Mouse (Mus musculus) Patski (cell line): ENCODE results near the gene Nptx1. TPM values are rescaled to one million over a fixed set of nuclear protein-coding genes. Genes with fewer than 3 reads are reported as not detected.

Experiments used
- ATAC-seq: fragments of 100-300 bp; one replicate; pipeline ENCODE4 v1.8.0; 2021
- CTCF ChIA-PET: fragments of 350-600 bp; sonication (Branson Sonifier 250); formaldehyde crosslinking; loops from one replicate; lab custom pipeline; 2022; ENCODE audit warnings: inconsistent platforms; lab: Charles Lee
- POLR2A ChIA-PET: fragments of 350-600 bp; sonication (Branson Sonifier 250); formaldehyde crosslinking; loops from one replicate; lab custom pipeline; 2022; ENCODE audit warnings: antibody characterized with exemption, inconsistent platforms; lab: Charles Lee
- DNase-seq: peaks from one replicate; pipeline ENCODE4 v3.0.0-alpha.2; 2011; ENCODE audit warnings: low read depth, low spot score
- H3K27me3 ChIP-seq: fragments of 371-371 bp; one replicate; pipeline ENCODE4 v1.5.1; 2021
- CTCF ChIP-seq: fragments of 100-300 bp; IDR thresholded peaks from one replicate; pipeline ENCODE4 v1.5.1; 2021
- in situ Hi-C: fragments of 300-500 bp; cut with MboI; formaldehyde crosslinking; loops from 3 replicates; pipeline ENCODE4 v1.11.1; 2018; ENCODE audit warnings: low pct_unique_long_range_greater_than_20kb, mixed read lengths
- polyA plus RNA-seq: library from polyadenylated mRNA; unstranded; gene quantifications from one replicate; pipeline ENCODE4 v1.2.3, GENCODE M21; 2021

The Nptx1 gene
- polyA plus RNA-seq, 1 experiment from 2014 or later = 0.06 TPM

DNA sequence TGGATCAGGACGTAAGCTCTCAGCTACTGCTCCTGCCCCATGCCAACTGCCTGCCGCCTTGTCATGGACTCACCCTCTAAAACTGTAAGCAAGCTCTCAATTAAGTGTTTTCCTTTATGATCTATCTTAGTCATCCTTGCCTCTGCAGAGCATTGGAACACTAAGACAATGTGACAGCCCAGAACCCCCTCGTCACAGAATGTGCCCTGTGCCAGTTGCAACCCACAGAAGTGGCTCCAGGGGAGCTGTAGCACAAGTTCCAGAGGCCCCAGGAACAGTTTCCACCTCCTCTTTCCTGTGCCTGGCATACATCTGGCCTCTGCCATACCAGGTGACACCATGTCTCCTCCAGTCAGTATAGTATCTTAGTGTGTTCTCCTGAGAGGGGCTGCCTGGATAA is 24.2 kb downstream of the Nptx1 start:
- in situ Hi-C loops = no loop called here
- CTCF ChIA-PET = no interaction called here
- DNase-seq (no peak), ATAC-seq (no peak)
- TF ChIP-seq CTCF = no peak
- POLR2A ChIA-PET = no interaction called here
- H3K27me3 ChIP-seq = peaks cover 9% of the 10 kb centered on the region

DNA sequence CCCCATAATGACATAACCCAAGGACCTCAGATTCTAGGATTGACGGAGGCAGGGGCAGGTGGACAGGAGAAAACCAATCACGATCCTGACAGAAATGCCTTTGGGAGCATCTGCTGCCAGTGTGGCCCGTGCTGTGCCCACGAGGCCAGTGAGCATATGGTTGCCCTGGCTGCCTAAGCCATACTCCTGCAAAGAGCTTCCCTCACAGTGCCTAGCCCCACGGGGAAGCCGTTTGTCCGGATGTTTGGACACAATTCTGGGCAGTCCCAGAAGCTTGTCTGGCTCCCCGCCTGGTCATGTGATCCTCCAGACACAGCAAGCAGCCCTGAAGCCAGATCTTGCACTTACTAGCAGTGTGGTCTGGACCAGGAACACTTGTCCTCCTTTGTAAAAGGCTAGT is 24.8 kb downstream of the Nptx1 start:
- ATAC-seq (no peak), DNase-seq (no peak)
- CTCF ChIA-PET = no interaction called here
- peaks cover 9% of the 10 kb centered on the region for H3K27me3 ChIP-seq
- POLR2A ChIA-PET = no interaction called here
- in situ Hi-C loops = no loop called here
- no peak for TF ChIP-seq CTCF

DNA sequence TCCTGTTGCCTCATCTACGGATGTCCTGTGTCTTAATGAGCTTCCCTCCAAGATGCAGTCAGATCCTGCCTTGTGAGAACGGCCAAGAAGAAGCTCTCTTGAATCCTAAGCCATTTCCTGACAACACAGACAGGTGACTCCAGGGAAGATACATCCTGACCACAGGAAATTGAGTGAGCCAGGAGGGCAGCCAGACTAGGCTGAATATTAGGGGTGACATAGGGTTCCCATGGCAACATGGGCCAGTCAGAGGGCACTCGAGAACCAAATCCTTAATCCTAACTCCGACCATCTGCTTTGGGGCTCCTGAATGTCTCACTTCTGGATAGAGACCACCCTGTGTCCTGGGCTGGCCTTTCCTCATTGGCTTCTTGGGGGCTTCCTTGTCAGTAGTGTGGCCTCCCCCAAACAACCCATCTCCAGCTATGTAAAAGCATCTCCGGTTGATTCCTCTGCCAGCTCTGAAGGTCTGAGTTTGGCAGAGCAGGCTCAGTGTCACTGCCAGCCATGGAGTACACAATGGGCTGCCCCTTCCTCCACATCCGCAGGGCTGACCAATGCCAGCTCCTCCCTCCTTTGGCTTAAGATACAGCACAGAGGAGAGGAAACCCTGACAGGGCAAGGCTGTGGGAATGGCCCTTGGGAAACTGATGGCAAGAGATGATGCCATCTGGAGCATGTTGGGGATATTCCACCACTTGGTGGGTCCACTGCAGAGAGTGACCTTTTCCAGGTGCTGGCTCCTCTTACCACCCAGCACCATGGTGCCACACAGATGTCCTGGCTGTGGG is 25.4 kb downstream of the Nptx1 start:
- TF ChIP-seq CTCF = no peak
- CTCF ChIA-PET = no interaction called here
- in situ Hi-C loops = no loop called here
- POLR2A ChIA-PET = no interaction called here
- ATAC-seq (no peak), DNase-seq (no peak)
- peaks cover 9% of the 10 kb centered on the region for H3K27me3 ChIP-seq

DNA sequence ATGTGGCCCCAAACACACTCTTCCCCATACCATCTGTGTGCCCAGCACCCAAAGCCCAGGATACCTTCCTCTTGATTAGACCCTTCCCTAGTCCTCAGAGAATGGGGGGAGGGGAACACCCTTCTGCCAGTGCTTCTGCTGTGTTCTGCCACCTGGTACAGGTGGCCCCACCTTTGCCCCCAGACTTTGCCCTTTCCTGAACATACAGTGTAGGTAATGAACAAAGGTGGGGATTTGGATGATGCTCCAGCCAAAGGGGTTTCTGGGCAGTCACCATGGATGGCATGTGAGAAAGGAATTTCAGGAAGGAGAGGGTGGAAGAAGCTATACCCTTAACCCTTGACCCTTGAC is 26.9 kb downstream of the Nptx1 start:
- peaks cover 9% of the 10 kb centered on the region for H3K27me3 ChIP-seq
- in situ Hi-C loops = no loop called here
- no peak for ATAC-seq
- CTCF ChIA-PET = no interaction called here
- POLR2A ChIA-PET = no interaction called here
- DNase-seq = no peak
- no peak for TF ChIP-seq CTCF

DNA sequence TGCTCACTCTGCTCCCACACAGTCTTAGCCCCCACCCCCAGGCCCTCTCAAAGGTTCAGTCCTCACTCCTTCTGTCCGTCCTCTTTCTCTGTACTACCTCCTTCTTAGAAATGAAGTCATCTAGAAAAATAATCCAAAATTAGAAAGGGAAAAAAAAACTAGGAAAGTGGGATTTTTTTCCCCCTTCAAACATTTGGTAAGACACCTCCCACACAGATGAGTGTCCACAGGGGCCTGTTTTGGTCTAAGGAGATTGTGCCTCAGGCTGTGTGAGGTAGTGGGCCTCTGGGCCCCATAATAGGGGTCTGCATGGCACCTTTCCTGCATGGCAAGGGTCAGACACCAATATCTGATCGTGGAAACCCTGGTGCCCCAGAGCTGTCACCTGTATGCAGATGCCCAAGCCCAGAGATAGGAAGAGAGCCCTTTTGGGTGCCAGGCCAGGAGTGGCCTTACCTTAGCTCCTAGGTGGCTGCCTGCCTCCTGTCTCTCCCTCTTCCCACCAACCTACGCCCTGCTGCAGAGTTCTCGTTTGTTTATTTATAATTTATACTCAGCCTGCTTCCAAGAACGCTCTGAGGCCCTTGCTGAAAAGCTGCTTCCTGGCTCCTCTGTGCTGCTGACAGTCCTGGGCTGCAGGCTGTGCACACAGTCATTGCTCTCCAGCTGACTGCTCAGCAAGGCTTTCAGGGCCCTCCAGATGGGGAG is 27.4 kb downstream of the Nptx1 start:
- DNase-seq (no peak), ATAC-seq (no peak)
- peaks cover 9% of the 10 kb centered on the region for H3K27me3 ChIP-seq
- in situ Hi-C loops = no loop called here
- POLR2A ChIA-PET = no interaction called here
- no peak for TF ChIP-seq CTCF
- CTCF ChIA-PET = no interaction called here

DNA sequence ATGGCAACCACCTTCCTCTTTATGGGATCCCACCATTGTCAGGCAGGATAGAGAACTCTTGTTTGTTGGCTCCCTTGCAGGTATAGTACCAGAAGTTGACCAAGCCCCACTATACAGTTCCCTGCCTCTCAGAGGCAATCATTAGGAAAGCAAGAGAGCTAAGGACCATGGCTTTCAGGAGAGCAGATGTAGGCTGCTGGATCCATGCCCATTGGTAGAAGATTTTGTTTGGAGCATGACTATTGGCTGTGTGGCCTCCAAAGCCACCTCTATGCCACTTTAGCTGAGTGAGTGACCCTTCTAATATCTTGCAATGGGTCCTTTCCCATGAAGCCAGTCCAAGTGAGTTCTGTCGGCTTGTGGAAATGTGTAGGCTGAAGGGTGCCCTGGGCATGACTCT is 28.2 kb downstream of the Nptx1 start:
- in situ Hi-C loops = no loop called here
- ChIA-PET CTCF (no interaction called here), POLR2A (no interaction called here)
- no peak for ATAC-seq
- no peak for TF ChIP-seq CTCF
- no peak for DNase-seq
- peaks cover 6% of the 10 kb centered on the region for H3K27me3 ChIP-seq

DNA sequence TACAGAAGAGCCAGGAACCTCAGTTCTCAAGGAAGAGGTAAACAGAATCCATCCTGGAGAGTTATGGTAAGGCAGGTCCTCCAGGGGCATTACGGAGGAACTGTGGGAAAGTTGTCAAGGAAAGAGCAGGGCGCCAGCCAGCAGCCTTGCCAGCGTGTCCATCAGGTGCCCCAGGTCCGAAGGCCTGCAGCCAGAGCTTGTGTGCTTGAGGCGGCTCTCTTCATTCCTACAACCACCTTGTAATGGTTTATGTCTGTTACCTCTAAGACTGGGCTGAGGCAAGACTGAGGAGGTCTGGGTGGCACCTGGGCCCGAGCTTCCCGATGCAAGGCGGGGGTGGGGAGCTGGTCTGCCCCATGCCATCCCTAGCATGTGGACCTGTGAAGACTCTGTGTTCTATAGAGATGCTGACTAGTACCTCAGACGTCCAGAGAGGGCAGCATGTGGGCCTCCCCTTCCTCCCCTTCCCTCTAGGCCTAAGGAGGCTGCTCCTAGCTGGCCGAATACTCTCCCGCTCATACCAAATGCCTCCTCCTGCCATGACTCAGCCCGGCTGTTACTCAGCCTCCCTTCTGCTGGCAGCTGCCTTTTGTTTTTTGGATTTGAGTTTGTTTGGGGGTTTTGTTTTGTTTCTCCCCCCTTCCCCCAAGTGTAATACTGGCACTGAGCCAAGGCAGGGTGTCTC is 30.7 kb downstream of the Nptx1 start:
- CTCF ChIA-PET = no interaction called here
- peak; percentile 48 for ATAC-seq
- DNase-seq = no peak
- TF ChIP-seq CTCF = no peak
- POLR2A ChIA-PET = no interaction called here
- in situ Hi-C loops = no loop called here
- H3K27me3 ChIP-seq = peaks cover 5% of the 10 kb centered on the region

DNA sequence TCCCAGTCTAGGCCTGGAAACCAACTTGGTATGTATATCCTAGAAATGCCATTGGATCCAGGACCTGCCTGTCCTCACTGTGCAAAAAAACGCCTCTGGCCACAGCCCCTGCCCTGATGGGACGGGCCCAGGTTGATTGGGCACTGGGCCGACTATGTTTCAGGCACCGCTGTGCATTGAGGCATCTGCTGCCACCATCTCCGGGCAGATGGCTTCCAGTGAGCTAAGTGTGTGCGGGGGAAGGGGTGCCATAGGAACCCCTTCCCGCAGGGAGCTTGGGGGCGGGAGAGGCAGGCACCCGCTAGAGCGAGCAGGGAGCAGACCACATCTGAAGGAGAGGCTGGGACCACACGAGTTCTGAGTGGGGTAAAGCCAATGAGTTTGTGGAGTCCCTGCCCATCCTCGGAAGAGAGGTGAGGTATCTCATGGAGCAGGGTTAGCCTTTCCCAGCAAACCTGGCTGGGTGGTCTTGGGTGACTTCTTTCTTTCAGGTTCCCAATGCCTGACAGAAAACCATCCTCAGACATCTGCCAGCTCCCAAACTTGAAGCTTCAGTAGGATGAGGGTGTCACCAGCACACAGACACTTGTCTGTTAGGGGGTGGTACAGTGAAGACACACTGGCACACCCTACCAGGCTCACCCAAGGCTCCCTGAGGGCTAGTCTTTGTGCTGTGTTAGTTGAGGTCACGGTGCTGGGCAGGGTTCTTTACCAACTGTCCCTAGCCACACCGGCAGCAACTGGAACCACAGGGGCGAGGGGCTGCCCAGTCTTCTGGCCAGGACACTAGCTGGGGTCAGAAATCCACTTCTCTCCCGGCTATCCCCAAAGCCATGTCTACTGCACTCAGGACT is 31.5 kb downstream of the Nptx1 start:
- TF ChIP-seq CTCF = no peak
- in situ Hi-C loops = no loop called here
- DNase-seq = no peak
- ATAC-seq = no peak
- peaks cover 5% of the 10 kb centered on the region for H3K27me3 ChIP-seq
- CTCF ChIA-PET = no interaction called here
- POLR2A ChIA-PET = no interaction called here

DNA sequence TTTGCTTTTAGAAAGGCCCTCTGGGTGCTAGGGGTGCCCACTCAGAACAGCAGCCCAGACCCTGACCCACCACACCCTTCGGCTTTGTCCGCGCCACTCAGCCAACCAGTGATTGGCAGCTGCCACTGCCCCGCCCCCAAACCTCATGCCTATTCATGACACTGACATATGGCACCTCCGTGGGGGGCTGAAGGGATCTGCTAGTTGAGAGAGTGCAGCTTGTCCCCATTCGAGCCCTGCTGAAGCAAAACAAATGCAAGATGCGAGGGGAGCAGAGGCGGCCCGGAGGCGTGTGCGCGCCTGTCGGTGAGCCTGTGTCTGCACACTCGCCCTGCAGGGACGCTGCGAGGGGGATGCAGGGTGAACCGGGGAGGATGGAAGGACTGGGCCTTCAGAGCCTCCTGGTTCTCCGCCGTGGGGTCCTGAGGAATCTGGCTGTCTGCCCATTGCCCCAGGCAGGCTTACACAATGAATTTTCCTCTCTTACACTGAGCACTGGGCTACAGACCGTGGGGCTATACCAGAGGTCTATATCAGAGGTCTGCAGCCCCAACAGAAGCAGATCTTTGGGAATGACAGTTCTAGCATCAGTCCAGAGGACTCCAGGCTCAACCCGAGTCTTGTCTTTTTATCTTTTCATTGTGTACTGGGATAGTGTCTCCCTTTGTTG is 32.5 kb downstream of the Nptx1 start:
- ATAC-seq = no peak
- POLR2A ChIA-PET = no interaction called here
- DNase-seq = no peak
- peaks cover under 1% of the 10 kb centered on the region for H3K27me3 ChIP-seq
- TF ChIP-seq CTCF = no peak
- CTCF ChIA-PET = no interaction called here
- in situ Hi-C loops = no loop called here
